Mouse (Mus musculus) urinary bladder, postnatal 10 days (tissue): Measurements from ENCODE around the gene Psmb9.
"Not testable (repeated sequence)": the region's sequence is repeated elsewhere in the genome, so short reads cannot be mapped to it uniquely, and the experiment has no call there.

Experiments
- DNase-seq: peaks from one replicate; pipeline ENCODE4 v3.0.0; 2022; ENCODE audit warnings: low spot score

Gene Psmb9

DNA sequence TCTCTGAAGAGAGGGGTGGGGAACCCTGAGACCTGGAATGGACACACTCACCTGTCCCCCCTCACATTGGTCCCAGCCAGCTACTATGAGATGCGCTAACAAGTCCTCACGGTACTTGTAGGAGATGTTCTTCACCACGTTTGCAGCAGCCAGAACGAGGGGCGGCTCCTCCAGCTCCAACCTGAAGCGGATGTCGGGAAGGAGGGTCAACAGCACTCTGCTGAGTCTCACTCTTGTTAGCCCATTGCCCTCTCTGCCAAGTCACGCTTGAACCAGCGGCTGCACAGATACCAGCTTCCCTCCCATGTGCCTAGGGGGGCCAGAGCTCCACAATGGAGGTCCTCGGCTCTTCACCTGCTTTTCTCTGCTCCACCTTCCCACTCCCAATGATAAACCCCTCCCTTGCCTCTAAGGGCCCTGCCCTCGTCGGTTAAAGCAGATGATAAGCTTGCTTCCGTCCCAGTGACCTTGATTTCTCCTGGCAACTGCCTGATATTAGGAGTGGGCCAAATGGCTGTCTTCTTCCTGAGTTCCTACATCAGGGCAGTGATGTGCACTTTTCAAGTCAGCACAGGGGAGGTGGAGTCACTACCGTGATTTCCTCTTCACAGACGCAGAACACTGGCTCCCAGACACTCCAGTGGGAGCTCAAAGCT is 3.9 kb downstream of the Psmb9 start:
- DNase-seq = no peak

- DNase-seq = no peak
These were observed 7.4 kb downstream of the Psmb9 start for GRCm38 (mm10) chr17:34179913-34180859.

GRCm38 (mm10) chr17:34179019-34179418 is 8.5 kb downstream of the Psmb9 start:
- no peak for DNase-seq

DNA sequence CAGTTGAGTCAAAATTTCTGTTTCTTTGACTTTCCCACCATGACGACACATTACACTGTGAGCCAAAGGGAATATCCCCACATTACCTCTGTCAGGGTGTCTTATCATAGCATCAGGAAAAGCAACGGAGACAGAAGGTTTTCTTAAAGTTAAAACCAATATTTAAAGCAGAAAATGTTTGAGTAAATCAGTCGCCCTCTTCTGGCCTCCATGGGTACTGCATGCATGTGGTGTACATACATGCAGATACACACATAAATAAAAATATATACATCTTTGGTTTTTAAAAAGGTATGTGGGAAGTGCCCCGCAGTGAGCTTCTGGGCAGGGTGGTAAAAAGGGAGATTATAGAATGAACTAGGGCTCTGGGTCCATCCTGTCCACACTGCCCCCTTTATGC is 10.4 kb downstream of the Psmb9 start:
- no peak for DNase-seq

GRCm38 (mm10) chr17:34174075-34174474 is 13.5 kb downstream of the Psmb9 start:
- no peak for DNase-seq

- no peak for DNase-seq
These were observed 15.0 kb downstream of the Psmb9 start for GRCm38 (mm10) chr17:34172528-34172927.

- DNase-seq = peak; percentile 57
These were observed 16.6 kb downstream of the Psmb9 start for GRCm38 (mm10) chr17:34170877-34171498.

DNA sequence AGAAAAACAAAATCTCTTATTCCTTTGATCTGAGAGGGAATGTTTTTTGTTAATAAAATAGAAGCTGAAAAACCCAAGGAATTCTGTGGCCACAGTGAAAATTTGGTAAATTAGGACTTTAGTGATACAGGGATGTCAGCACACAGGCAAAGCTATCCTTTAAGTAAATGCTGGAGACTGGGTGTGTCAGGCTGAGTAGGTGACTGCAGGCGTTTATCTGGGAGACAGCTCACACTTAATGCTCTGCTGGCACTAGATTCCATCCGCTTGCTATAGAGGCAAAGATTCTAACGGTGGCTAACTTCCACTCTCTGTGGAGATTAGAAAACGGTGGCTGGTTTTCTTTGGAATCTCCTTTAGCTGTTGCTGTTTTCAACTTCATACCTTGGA is 17.1 kb downstream of the Psmb9 start:
- no peak for DNase-seq

- DNase-seq = no peak
These were observed 18.3 kb downstream of the Psmb9 start for GRCm38 (mm10) chr17:34169279-34169678.

- DNase-seq = no peak
These were observed 22.4 kb downstream of the Psmb9 start for GRCm38 (mm10) chr17:34165033-34165730.

GRCm38 (mm10) chr17:34164202-34164895 is 23.2 kb downstream of the Psmb9 start:
- no peak for DNase-seq

DNA sequence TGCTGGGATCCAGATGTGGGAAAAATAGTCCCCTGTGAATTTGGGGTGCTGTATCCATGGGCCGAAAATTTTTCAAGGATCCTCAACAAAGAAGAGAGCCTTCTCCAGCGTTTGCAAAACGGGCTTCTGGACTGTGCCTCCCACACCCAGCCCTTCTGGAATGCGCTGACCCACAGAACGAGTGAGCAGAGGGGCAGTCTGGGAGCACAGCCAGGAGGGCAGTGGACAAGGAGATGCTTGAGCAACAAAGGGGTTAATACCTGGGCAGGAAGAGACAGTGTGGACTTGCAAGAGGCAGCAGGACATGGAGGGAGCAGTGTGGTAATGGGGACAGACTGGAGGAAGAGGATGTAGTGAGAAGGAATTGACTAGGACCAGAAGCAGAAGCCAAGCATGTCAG is 32.0 kb downstream of the Psmb9 start:
- DNase-seq = no peak

DNA sequence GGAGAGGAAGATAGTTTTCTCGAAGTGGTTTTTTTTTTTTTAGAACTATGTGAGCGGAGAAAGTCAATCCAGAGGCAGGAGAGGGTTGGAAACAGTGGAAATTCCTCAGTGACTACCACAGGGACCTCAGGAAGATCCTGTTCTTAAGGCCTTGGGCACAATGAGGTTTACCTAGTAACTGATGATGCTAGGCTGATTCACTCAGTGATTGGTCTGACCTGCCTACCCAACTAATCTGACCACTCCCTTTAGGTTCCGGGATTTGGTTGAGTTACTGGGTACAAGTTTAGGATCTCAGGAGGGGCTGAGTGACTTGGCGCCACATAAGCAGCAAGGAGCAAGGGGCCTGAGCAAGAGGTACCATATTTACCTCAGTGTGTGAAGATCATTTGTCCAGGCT is 34.6 kb downstream of the Psmb9 start, which contains the start of gene H2-DMb1:
TSS of gene H2-DMb1 (plus strand) at position 150 of the 400 bp plus-strand sequence.
- no peak for DNase-seq

- no peak for DNase-seq
These were observed 42.6 kb downstream of the Psmb9 start for GRCm38 (mm10) chr17:34144960-34145371.

- not testable (repeated sequence) for DNase-seq
These were observed 43.3 kb downstream of the Psmb9 start for GRCm38 (mm10) chr17:34144221-34144620.

DNA sequence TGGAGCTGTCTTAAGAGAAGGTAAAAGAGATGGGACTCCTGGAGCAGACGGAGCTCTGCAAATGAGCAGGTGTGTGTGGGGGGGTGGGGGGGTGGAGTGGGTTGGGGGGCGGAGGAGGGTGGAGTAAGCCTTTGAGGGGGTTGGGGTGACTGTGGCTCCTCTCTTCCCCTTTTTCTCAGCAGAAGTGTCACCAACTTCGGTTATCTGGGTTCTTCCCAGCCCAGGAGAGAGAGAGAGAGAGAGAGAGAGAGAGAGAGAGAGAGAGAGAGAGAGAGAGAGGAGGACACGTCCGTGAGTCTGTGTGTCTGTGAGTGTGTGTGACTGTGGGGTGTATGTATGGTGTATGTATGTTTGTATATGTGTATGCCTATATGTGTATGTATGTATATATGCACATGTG is 44.1 kb downstream of the Psmb9 start:
- no peak for DNase-seq

DNA sequence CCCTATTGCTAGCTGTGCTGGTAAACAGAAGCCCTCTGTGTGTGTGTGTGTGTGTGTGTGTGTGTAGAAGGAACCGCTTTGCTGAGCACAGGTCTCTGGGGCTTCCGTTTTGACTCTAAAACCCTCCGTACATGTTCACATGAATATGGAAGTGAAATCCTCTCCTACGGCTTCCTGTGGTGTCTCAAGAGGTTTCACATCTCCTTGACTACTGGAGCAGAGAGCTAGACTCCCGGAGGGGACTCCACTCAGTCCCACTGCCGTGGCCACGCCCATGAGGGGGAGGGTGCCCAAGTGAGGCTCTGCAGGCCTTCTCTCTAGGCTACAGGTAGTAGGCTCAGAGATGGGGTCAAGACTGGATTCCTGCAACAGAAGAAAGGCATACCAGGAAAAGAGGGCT is 44.5 kb downstream of the Psmb9 start, which contains the start of gene H2-DMb2:
TSS of gene H2-DMb2 (plus strand) at position 275 of the 400 bp plus-strand sequence.
- DNase-seq = no peak

GRCm38 (mm10) chr17:34142456-34143010 is 45.0 kb downstream of the Psmb9 start:
- no peak for DNase-seq

DNA sequence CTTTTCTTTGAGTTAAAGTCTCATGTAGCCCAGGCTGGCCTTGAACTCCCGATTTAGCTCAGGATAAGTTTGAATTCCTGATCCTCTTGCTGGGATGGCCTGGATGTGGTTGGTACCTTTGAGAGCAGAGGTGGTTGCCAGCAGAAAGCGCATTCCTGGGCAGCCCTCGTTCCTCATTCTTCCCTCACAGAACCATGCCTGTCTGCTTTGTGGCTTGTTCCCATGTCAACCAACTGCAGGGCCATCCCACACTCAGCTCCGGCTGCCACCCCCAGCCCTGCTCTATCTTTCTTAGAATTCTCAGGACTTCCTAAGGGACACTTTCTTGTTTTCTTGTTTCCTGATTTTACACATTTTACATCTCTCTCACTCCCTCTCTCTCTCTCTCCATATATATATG is 46.1 kb downstream of the Psmb9 start:
- no peak for DNase-seq

GRCm38 (mm10) chr17:34140240-34140639 is 47.3 kb downstream of the Psmb9 start:
- no peak for DNase-seq

GRCm38 (mm10) chr17:34139416-34139815 is 48.1 kb downstream of the Psmb9 start:
- no peak for DNase-seq
